Mouse (Mus musculus): ENCODE data around the gene 2200002D01Rik.

- TF ChIP-seq TCF12 (IDR thresholded peaks at IDR 0.05; ENCODE audit: insufficient read depth, poor library complexity, severe bottlenecking): no peak
- no peak for TF ChIP-seq POLR2A (IDR thresholded peaks at IDR 0.05; ENCODE audit: insufficient read length, low read depth)
- TF ChIP-seq MYOG (IDR thresholded peaks at IDR 0.05; ENCODE audit: control insufficient read depth in 1 of 3, insufficient read depth in 1 of 3, insufficient read length in 2 of 3, low read depth in 2 of 3): no peak
- no peak for TF ChIP-seq MYOD1 (IDR thresholded peaks at IDR 0.05; ENCODE audit: control insufficient read depth in 1 of 3, insufficient read length in 2 of 3, low read depth in 2 of 3)
- TF ChIP-seq USF1 (IDR thresholded peaks at IDR 0.05; ENCODE audit: low read depth): no peak
- no peak for TF ChIP-seq REST (IDR thresholded peaks at IDR 0.05; ENCODE audit: insufficient read depth, insufficient read length)
- TF ChIP-seq MAX (IDR thresholded peaks at IDR 0.05; ENCODE audit: low read depth): no peak
- TF ChIP-seq CEBPB (IDR thresholded peaks at IDR 0.05; ENCODE audit: insufficient read depth, poor library complexity, severe bottlenecking): no peak
Measured at GRCm38 (mm10) chr7:29263831-29264230, 15.6 kb upstream of the 2200002D01Rik start.
